Mouse (Mus musculus): Measurements from ENCODE around the gene Stk25. TPM values are rescaled to one million over a fixed set of nuclear protein-coding genes. Genes with fewer than 3 reads are reported as not detected.

The Stk25 gene
- polyA plus RNA-seq, 1 experiment from 2014 or later: 174 TPM

- Histone ChIP-seq H3K4me1 (peaks cover 29% of the 10 kb centered on the region), H3K27ac (replicated peaks) (no peak overlapping the region), H3K27me3 (replicated peaks; ENCODE audit: low read depth, poor library complexity, severe bottlenecking) (peaks cover 28% of the 10 kb centered on the region), H3K36me3 (replicated peaks) (peaks cover 44% of the 10 kb centered on the region), H3K4me3 (no peak overlapping the region), H3K9me3 (no peaks in the 10 kb centered on the region)
- no peak for DNase-seq (ENCODE audit: low spot score)
- WGBS: 83% methylated on average over 7 of the region's 7 CpGs
Measured at GRCm38 (mm10) chr1:93689901-93690496, 31.5 kb upstream of the Stk25 start.

- DNase-seq (ENCODE audit: low spot score): no peak
- 85% methylated on average over 8 of the region's 8 CpGs for WGBS
- H3K4me3 ChIP-seq: no peak overlapping the region
- H3K36me3 ChIP-seq (replicated peaks): peaks cover 33% of the 10 kb centered on the region
- peaks cover 44% of the 10 kb centered on the region for H3K27me3 ChIP-seq (replicated peaks; ENCODE audit: low read depth, poor library complexity, severe bottlenecking)
- peaks cover 29% of the 10 kb centered on the region for H3K4me1 ChIP-seq
- no peaks in the 10 kb centered on the region for H3K9me3 ChIP-seq
- H3K27ac ChIP-seq (replicated peaks): no peak overlapping the region
Measured at GRCm38 (mm10) chr1:93688154-93688553, 29.7 kb upstream of the Stk25 start.

GRCm38 (mm10) chr1:93686961-93687320 is 28.5 kb upstream of the Stk25 start:
- Histone ChIP-seq H3K9me3 (peaks cover 2% of the 10 kb centered on the region; the same call in 1 of the 2 replicates), H3K4me3 (peak overlapping the region; percentile 70), H3K36me3 (replicated peaks) (peaks cover 28% of the 10 kb centered on the region), H3K27me3 (replicated peaks; ENCODE audit: low read depth, poor library complexity, severe bottlenecking) (peaks cover 44% of the 10 kb centered on the region), H3K27ac (replicated peaks) (peak overlapping the region; percentile 85), H3K4me1 (peaks cover 29% of the 10 kb centered on the region)
- no peak for DNase-seq (ENCODE audit: low spot score)
- 70% methylated on average over 3 of the region's 3 CpGs for WGBS

- 3% methylated on average over 51 of the region's 51 CpGs for WGBS
- peak overlapping the region; percentile 85 for H3K27ac ChIP-seq (replicated peaks)
Measured at GRCm38 (mm10) chr1:93686245-93686960, 27.9 kb upstream of the Stk25 start.

GRCm38 (mm10) chr1:93685401-93686244 is 27.2 kb upstream of the Stk25 start, which contains the start of gene Bok:
Gene Bok, plus strand, starts transcription at chr1:93685660.
- DNase-seq (ENCODE audit: low spot score): peak; percentile 82
- Histone ChIP-seq H3K9me3 (peaks cover 7% of the 10 kb centered on the region; the same call in 1 of the 2 replicates), H3K27me3 (replicated peaks; ENCODE audit: low read depth, poor library complexity, severe bottlenecking) (peaks cover 44% of the 10 kb centered on the region), H3K4me1 (peaks cover 29% of the 10 kb centered on the region), H3K27ac (replicated peaks) (peak within 1 kb of the TSS; percentile 85), H3K36me3 (replicated peaks) (peaks cover 15% of the 10 kb centered on the region), H3K4me3 (peak within 1 kb of the TSS; percentile 70)
- under 1% methylated on average over 78 of the region's 78 CpGs for WGBS

More at GRCm38 (mm10) chr1:93686245-93686960, 27.9 kb upstream of the Stk25 start:
- peaks cover 22% of the 10 kb centered on the region for H3K36me3 ChIP-seq (replicated peaks)
- peak overlapping the region; percentile 70 for H3K4me3 ChIP-seq
- H3K4me1 ChIP-seq: peaks cover 29% of the 10 kb centered on the region
- peaks cover 7% of the 10 kb centered on the region; the same call in 1 of the 2 replicates for H3K9me3 ChIP-seq
- peaks cover 44% of the 10 kb centered on the region for H3K27me3 ChIP-seq (replicated peaks; ENCODE audit: low read depth, poor library complexity, severe bottlenecking)
- peak; percentile 88 for DNase-seq (ENCODE audit: low spot score)

GRCm38 (mm10) chr1:93679889-93680568 is 21.6 kb upstream of the Stk25 start:
- Histone ChIP-seq H3K4me3 (no peak overlapping the region), H3K4me1 (no peaks in the 10 kb centered on the region), H3K36me3 (replicated peaks) (no peaks in the 10 kb centered on the region), H3K27ac (replicated peaks) (no peak overlapping the region), H3K27me3 (replicated peaks; ENCODE audit: low read depth, poor library complexity, severe bottlenecking) (peaks cover 16% of the 10 kb centered on the region), H3K9me3 (peaks cover 7% of the 10 kb centered on the region; the same call in 1 of the 2 replicates)
- WGBS: 71% methylated on average over 7 of the region's 7 CpGs
- DNase-seq (ENCODE audit: low spot score): no peak

- H3K27ac ChIP-seq (replicated peaks): no peak overlapping the region
- 74% methylated on average over 2 of the region's 2 CpGs for WGBS
- H3K27me3 ChIP-seq (replicated peaks; ENCODE audit: low read depth, poor library complexity, severe bottlenecking): peaks cover under 1% of the 10 kb centered on the region; the same call in 1 of the 2 replicates
- DNase-seq (ENCODE audit: low spot score): no peak
- no peaks in the 10 kb centered on the region for H3K4me1 ChIP-seq
- no peak overlapping the region for H3K4me3 ChIP-seq
- H3K36me3 ChIP-seq (replicated peaks): no peaks in the 10 kb centered on the region
- peaks cover 7% of the 10 kb centered on the region; the same call in 1 of the 2 replicates for H3K9me3 ChIP-seq
Measured at GRCm38 (mm10) chr1:93678386-93678785, 19.9 kb upstream of the Stk25 start.

- WGBS: 89% methylated on average over 5 of the region's 5 CpGs
- DNase-seq (ENCODE audit: low spot score): no peak
- Histone ChIP-seq H3K4me3 (no peak overlapping the region), H3K27ac (replicated peaks) (no peak overlapping the region), H3K4me1 (peaks cover 32% of the 10 kb centered on the region), H3K27me3 (replicated peaks; ENCODE audit: low read depth, poor library complexity, severe bottlenecking) (no peaks in the 10 kb centered on the region), H3K9me3 (no peaks in the 10 kb centered on the region), H3K36me3 (replicated peaks) (no peaks in the 10 kb centered on the region)
Measured at GRCm38 (mm10) chr1:93672682-93673081, 14.2 kb upstream of the Stk25 start.

GRCm38 (mm10) chr1:93669941-93670340 is 11.5 kb upstream of the Stk25 start:
- Histone ChIP-seq H3K27ac (replicated peaks) (no peak overlapping the region), H3K9me3 (no peaks in the 10 kb centered on the region), H3K4me3 (no peak overlapping the region), H3K4me1 (peaks cover 35% of the 10 kb centered on the region), H3K27me3 (replicated peaks; ENCODE audit: low read depth, poor library complexity, severe bottlenecking) (0 out of 2 replicates have a peak, but pooled peaks cover 10% of the 10 kb centered on the region), H3K36me3 (replicated peaks) (no peaks in the 10 kb centered on the region)
- no peak for DNase-seq (ENCODE audit: low spot score)

- peaks cover 35% of the 10 kb centered on the region for H3K4me1 ChIP-seq
- H3K9me3 ChIP-seq: no peaks in the 10 kb centered on the region
- peak overlapping the region; percentile 89 for H3K27ac ChIP-seq (replicated peaks)
- 9% methylated on average over 17 of the region's 17 CpGs for WGBS
- peak; percentile 84 for DNase-seq (ENCODE audit: low spot score)
- peak overlapping the region; percentile 52 for H3K4me3 ChIP-seq
- 0 out of 2 replicates have a peak, but pooled peaks cover 10% of the 10 kb centered on the region for H3K27me3 ChIP-seq (replicated peaks; ENCODE audit: low read depth, poor library complexity, severe bottlenecking)
- H3K36me3 ChIP-seq (replicated peaks): no peaks in the 10 kb centered on the region
Measured at GRCm38 (mm10) chr1:93668791-93669548, 10.5 kb upstream of the Stk25 start.

- Histone ChIP-seq H3K27me3 (replicated peaks; ENCODE audit: low read depth, poor library complexity, severe bottlenecking) (0 out of 2 replicates have a peak, but pooled peaks cover 10% of the 10 kb centered on the region), H3K9me3 (no peaks in the 10 kb centered on the region), H3K4me3 (no peak overlapping the region), H3K27ac (replicated peaks) (peak overlapping the region; percentile 89; the same call in 1 of the 2 replicates), H3K36me3 (replicated peaks) (no peaks in the 10 kb centered on the region), H3K4me1 (peaks cover 35% of the 10 kb centered on the region)
- 23% methylated on average over 13 of the region's 13 CpGs for WGBS
- peak; percentile 67 for DNase-seq (ENCODE audit: low spot score)
Measured at GRCm38 (mm10) chr1:93667760-93668400, 9.4 kb upstream of the Stk25 start.

Measured in embryonic facial prominence, embryonic 10.5 days (tissue).